Mouse (Mus musculus) cerebellum, postnatal 4 days (tissue): ENCODE results near the gene Il21.

Source experiments
- DNase-seq, 2 experiments: peaks; one replicate each; pipeline ENCODE4 v3.0.0; 2022; ENCODE audit warnings: low spot score in 2 of 2, mixed read lengths in 1 of 2

The Il21 gene

GRCm38 (mm10) chr3:37232586-37233222, at the start of gene Il21:
Il21 (minus strand) TSS chr3:37232636.
- no peak for DNase-seq

- DNase-seq, result no peak
These were observed 48.4 kb upstream of the Il21 start for GRCm38 (mm10) chr3:37280871-37281270.

- DNase-seq, result no peak
These were observed 47.8 kb upstream of the Il21 start for GRCm38 (mm10) chr3:37280221-37280620.

- no peak for DNase-seq
These were observed 42.2 kb upstream of the Il21 start for GRCm38 (mm10) chr3:37274661-37275060.

GRCm38 (mm10) chr3:37273092-37273491, 40.7 kb upstream of the Il21 start:
- DNase-seq, result no peak

- peak; percentile 31 to 43 for DNase-seq
These were observed 38.8 kb upstream of the Il21 start for GRCm38 (mm10) chr3:37271209-37271608.

GRCm38 (mm10) chr3:37269926-37270325, 37.5 kb upstream of the Il21 start:
- no peak for DNase-seq

GRCm38 (mm10) chr3:37268338-37268737, 35.9 kb upstream of the Il21 start:
- no peak for DNase-seq

GRCm38 (mm10) chr3:37259331-37259999, 27.0 kb upstream of the Il21 start:
- DNase-seq, result no peak

- DNase-seq, result no peak
These were observed 25.3 kb upstream of the Il21 start for GRCm38 (mm10) chr3:37257776-37258175.

- DNase-seq, result no peak
These were observed 18.5 kb upstream of the Il21 start for GRCm38 (mm10) chr3:37250967-37251366.

GRCm38 (mm10) chr3:37235025-37235424, 2.6 kb upstream of the Il21 start:
- no peak for DNase-seq

- DNase-seq, result no peak
These were observed 1.3 kb downstream of the Il21 start for GRCm38 (mm10) chr3:37231153-37231552.

- DNase-seq, result no peak
These were observed 3.2 kb downstream of the Il21 start for GRCm38 (mm10) chr3:37229082-37229829.

GRCm38 (mm10) chr3:37225124-37225523, 7.3 kb downstream of the Il21 start:
- DNase-seq, result no peak

- peak in 1 of 2 experiments; percentile 23 for DNase-seq
These were observed 13.4 kb downstream of the Il21 start for GRCm38 (mm10) chr3:37219071-37219470.

- DNase-seq, result no peak
These were observed 27.1 kb downstream of the Il21 start for GRCm38 (mm10) chr3:37205226-37205800.

- peak in 1 of 2 experiments; percentile 19 for DNase-seq
These were observed 27.9 kb downstream of the Il21 start for GRCm38 (mm10) chr3:37204556-37204955.

GRCm38 (mm10) chr3:37203984-37204428, 28.4 kb downstream of the Il21 start:
- peak; percentile 60 to 87 for DNase-seq

GRCm38 (mm10) chr3:37202856-37203255, 29.6 kb downstream of the Il21 start:
- DNase-seq, result no peak

GRCm38 (mm10) chr3:37201122-37201916, 31.1 kb downstream of the Il21 start:
- DNase-seq, result no peak
